Mouse (Mus musculus): ENCODE measurements at regions not wholly inside any gene's neighbourhood (a gene's known extent, or its start where the extent isn't known, plus 50 kb on each side); places are given as distances from the start of the nearest gene placed in this dataset.

DNA sequence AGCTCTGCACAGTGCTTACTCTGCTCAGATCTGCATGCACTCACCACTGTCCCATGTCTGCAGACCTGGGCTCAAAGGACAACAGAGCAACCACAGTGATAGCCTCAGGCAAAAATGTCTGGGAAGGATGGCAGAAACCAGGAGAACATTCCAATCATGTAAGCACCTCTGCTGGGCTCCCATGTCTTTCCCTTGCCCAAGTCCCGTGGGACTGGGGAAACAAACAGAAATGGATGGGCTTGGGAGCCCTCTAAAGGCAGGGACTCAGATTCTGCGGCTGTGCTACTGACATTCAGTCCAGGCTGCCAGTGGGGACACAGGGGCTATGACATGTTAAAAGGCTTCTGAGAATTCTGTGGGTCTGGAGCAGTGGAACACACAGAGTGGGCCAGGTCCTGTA is 128.8 kb upstream of the Dock1 start:
- no peak overlapping the region for H3K9ac ChIP-seq (ENCODE audit: low read length)
- no peaks in the 10 kb centered on the region for H3K36me3 ChIP-seq (ENCODE audit: control insufficient read depth, insufficient read depth, low read length)
- no peaks in the 10 kb centered on the region for H3K27me3 ChIP-seq (ENCODE audit: control insufficient read depth, insufficient read depth, low read length)
- no peaks in the 10 kb centered on the region for H3K9me3 ChIP-seq (ENCODE audit: control insufficient read depth, low read length)
- WGBS: 46% methylated on average over 2 of the region's 2 CpGs
- H3K27ac ChIP-seq (replicated peaks in 1 of 2; ENCODE audit: control insufficient read depth in 1 of 2, insufficient read depth in 1 of 2, low read depth in 2 of 2, low read length in 2 of 2): no peak overlapping the region
- no peak overlapping the region for H3K4me3 ChIP-seq (ENCODE audit: control insufficient read depth in 1 of 2, insufficient read depth in 1 of 2, low read depth in 1 of 2, low read length in 2 of 2)
- ATAC-seq (ENCODE audit: insufficient number of reproducible peaks, insufficient read depth, low FRiP score, low read depth): no peak
- no peaks in the 10 kb centered on the region for H3K4me1 ChIP-seq (ENCODE audit: control insufficient read depth in 2 of 2, insufficient read depth in 2 of 2, low read length in 2 of 2)
- no peak overlapping the region for H3K4me2 ChIP-seq (ENCODE audit: low read length)

DNA sequence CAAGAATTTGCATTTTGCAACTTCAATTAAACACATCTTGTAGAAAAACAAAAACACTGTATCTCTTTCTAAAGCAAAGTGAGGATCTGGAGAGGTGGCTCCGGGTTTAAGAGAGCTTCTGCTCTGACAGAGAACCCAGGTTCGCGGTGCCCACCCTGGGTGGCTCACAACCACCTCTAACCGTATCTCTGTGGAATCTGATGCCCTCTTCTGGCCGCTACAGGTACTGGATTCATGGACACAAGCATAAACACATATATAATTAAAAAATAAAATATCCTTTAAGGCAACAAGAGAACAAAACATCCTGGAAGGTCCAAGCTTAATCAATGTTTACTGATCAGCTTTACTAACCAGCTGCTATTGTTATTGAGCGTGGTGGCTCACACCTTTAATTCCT is 124.3 kb upstream of the Dock1 start:
- Histone ChIP-seq H3K9ac (ENCODE audit: low read length) (no peak overlapping the region), H3K36me3 (ENCODE audit: control insufficient read depth, insufficient read depth, low read length) (no peaks in the 10 kb centered on the region), H3K4me3 (ENCODE audit: control insufficient read depth in 1 of 2, insufficient read depth in 1 of 2, low read depth in 1 of 2, low read length in 2 of 2) (no peak overlapping the region), H3K9me3 (ENCODE audit: control insufficient read depth, low read length) (no peaks in the 10 kb centered on the region), H3K4me2 (ENCODE audit: low read length) (no peak overlapping the region), H3K27me3 (ENCODE audit: control insufficient read depth, insufficient read depth, low read length) (no peaks in the 10 kb centered on the region), H3K27ac (replicated peaks in 1 of 2; ENCODE audit: control insufficient read depth in 1 of 2, insufficient read depth in 1 of 2, low read depth in 2 of 2, low read length in 2 of 2) (no peak overlapping the region), H3K4me1 (ENCODE audit: control insufficient read depth in 2 of 2, insufficient read depth in 2 of 2, low read length in 2 of 2) (peaks cover 3 to 11% of the 10 kb centered on the region in 2 experiments)
- WGBS: 83% methylated on average over 6 of the region's 6 CpGs
- no peak for ATAC-seq (ENCODE audit: insufficient number of reproducible peaks, insufficient read depth, low FRiP score, low read depth)

GRCm38 (mm10) chr7:134549286-134549919 is 121.1 kb upstream of the Dock1 start:
- WGBS: 70% methylated on average over 8 of the region's 8 CpGs
- no peak overlapping the region for H3K4me2 ChIP-seq (ENCODE audit: low read length)
- no peaks in the 10 kb centered on the region for H3K36me3 ChIP-seq (ENCODE audit: control insufficient read depth, insufficient read depth, low read length)
- no peak overlapping the region for H3K9ac ChIP-seq (ENCODE audit: low read length)
- H3K27me3 ChIP-seq (ENCODE audit: control insufficient read depth, insufficient read depth, low read length): no peaks in the 10 kb centered on the region
- no peak for ATAC-seq (ENCODE audit: insufficient number of reproducible peaks, insufficient read depth, low FRiP score, low read depth)
- H3K4me3 ChIP-seq (ENCODE audit: control insufficient read depth in 1 of 2, insufficient read depth in 1 of 2, low read depth in 1 of 2, low read length in 2 of 2): no peak overlapping the region
- H3K27ac ChIP-seq (replicated peaks in 1 of 2; ENCODE audit: control insufficient read depth in 1 of 2, insufficient read depth in 1 of 2, low read depth in 2 of 2, low read length in 2 of 2): no peak overlapping the region
- no peaks in the 10 kb centered on the region for H3K9me3 ChIP-seq (ENCODE audit: control insufficient read depth, low read length)
- H3K4me1 ChIP-seq (ENCODE audit: control insufficient read depth in 2 of 2, insufficient read depth in 2 of 2, low read length in 2 of 2): peaks cover 3 to 16% of the 10 kb centered on the region in 2 experiments

DNA sequence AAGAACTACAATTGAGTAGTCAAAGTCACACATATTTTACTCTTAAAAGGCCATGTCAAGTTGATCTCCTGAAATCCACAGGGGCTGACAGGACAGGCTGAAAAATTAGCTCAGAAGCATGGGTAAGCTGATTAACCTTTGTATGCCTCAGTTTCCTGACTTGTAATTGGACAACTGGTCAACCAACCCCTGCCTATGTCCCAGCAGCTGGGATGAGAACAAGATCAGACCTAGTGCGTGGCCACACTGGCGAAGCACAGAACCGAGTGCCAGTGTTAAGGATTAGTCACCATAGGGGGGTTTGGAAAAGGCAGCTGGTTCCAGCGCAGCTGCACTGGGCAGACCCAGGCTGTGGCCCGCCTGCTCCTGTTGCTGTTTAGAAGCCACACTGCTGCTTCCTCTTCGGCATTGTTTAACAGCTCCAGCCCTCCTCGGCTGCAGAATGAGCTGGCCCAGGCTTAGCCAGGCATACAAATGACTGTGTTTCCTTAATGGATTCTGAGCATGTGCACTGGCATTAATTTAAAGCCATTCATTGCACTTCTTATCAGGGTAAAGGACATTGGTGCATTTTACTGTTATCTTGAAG is 120.1 kb upstream of the Dock1 start:
- no peak overlapping the region for H3K4me3 ChIP-seq (ENCODE audit: control insufficient read depth in 1 of 2, insufficient read depth in 1 of 2, low read depth in 1 of 2, low read length in 2 of 2)
- no peaks in the 10 kb centered on the region for H3K27me3 ChIP-seq (ENCODE audit: control insufficient read depth, insufficient read depth, low read length)
- no peak overlapping the region for H3K9ac ChIP-seq (ENCODE audit: low read length)
- no peaks in the 10 kb centered on the region for H3K36me3 ChIP-seq (ENCODE audit: control insufficient read depth, insufficient read depth, low read length)
- H3K9me3 ChIP-seq (ENCODE audit: control insufficient read depth, low read length): no peaks in the 10 kb centered on the region
- H3K4me2 ChIP-seq (ENCODE audit: low read length): no peak overlapping the region
- H3K27ac ChIP-seq (replicated peaks in 1 of 2; ENCODE audit: control insufficient read depth in 1 of 2, insufficient read depth in 1 of 2, low read depth in 2 of 2, low read length in 2 of 2): 0 out of 4 replicates have a peak overlapping the region, but pooled peaks of 1 of the 2 experiments have one; percentile 16
- 35% methylated on average over 7 of the region's 7 CpGs for WGBS
- no peak for ATAC-seq (ENCODE audit: insufficient number of reproducible peaks, insufficient read depth, low FRiP score, low read depth)
- H3K4me1 ChIP-seq (ENCODE audit: control insufficient read depth in 2 of 2, insufficient read depth in 2 of 2, low read length in 2 of 2): peaks cover 3 to 16% of the 10 kb centered on the region in 2 experiments

DNA sequence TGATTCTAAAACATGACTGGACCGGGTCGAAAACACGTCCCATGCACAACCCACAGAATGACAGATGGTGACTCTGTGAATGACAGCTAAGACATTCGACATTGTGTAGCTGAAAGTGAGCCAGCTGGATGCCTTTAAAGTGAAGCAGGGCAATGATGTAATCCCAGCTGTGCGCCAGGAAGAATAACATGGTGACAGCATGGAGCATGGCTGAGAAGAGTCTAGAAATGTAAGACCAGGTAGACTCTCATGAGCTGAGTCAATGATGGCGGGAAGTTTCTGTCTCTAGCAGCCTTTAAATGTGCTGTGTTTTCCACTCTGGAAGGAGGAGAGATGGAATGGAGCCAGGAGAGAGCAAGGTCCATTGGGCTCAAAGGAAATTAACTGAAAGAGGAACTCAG is 118.4 kb upstream of the Dock1 start:
- H3K27me3 ChIP-seq (ENCODE audit: control insufficient read depth, insufficient read depth, low read length): no peaks in the 10 kb centered on the region
- no peak overlapping the region for H3K9ac ChIP-seq (ENCODE audit: low read length)
- 58% methylated on average over 6 of the region's 6 CpGs for WGBS
- no peak for ATAC-seq (ENCODE audit: insufficient number of reproducible peaks, insufficient read depth, low FRiP score, low read depth)
- H3K4me3 ChIP-seq (ENCODE audit: control insufficient read depth in 1 of 2, insufficient read depth in 1 of 2, low read depth in 1 of 2, low read length in 2 of 2): no peak overlapping the region
- H3K4me1 ChIP-seq (ENCODE audit: control insufficient read depth in 2 of 2, insufficient read depth in 2 of 2, low read length in 2 of 2): peaks cover 3 to 16% of the 10 kb centered on the region in 2 experiments
- H3K4me2 ChIP-seq (ENCODE audit: low read length): no peak overlapping the region
- no peaks in the 10 kb centered on the region for H3K36me3 ChIP-seq (ENCODE audit: control insufficient read depth, insufficient read depth, low read length)
- H3K27ac ChIP-seq (replicated peaks in 1 of 2; ENCODE audit: control insufficient read depth in 1 of 2, insufficient read depth in 1 of 2, low read depth in 2 of 2, low read length in 2 of 2): no peak overlapping the region
- H3K9me3 ChIP-seq (ENCODE audit: control insufficient read depth, low read length): no peaks in the 10 kb centered on the region

DNA sequence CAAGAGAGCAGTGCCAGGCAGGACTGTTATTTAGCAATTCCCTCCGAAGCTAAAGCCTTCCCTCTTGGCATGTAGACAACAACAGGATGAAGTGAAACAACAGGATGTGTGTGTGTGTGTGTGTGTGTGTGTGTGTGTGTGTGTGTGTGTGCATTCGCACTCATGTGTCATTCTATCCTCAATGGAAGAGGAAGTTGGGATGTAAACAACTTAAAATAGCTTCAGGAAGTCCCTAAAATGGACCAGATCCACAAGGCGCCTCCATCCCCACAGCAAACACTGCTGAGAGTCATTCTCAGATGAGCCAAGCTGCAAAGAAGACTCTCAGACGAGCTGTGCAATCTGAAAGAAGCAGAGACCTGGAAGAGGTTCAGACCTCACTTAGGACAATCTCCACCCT is 114.4 kb upstream of the Dock1 start:
- no peak for ATAC-seq (ENCODE audit: insufficient number of reproducible peaks, insufficient read depth, low FRiP score, low read depth)
- Histone ChIP-seq H3K27ac (replicated peaks in 1 of 2; ENCODE audit: control insufficient read depth in 1 of 2, insufficient read depth in 1 of 2, low read depth in 2 of 2, low read length in 2 of 2) (no peak overlapping the region), H3K4me1 (ENCODE audit: control insufficient read depth in 2 of 2, insufficient read depth in 2 of 2, low read length in 2 of 2) (peaks cover 0 to 5% of the 10 kb centered on the region in 2 experiments; a peak in 1 of 4 replicates)

DNA sequence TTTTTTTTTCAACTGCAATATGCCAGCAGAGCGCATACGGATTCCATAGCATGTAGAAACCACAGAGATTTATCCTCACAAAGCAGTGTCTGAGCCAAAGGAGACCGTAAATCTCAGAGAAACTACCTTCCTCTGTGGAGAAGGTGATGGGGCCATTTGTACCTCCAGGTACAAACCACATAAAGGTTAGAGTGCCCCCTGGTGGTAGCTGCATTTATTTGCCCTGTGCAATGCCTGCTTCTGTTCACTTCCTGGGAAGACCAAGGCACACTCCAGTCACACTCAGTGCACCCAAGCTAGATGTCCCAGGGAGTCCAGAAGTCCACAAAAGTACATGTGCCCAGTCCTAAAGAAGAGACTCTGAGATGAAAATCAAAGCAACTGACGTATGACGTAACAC is 104.1 kb upstream of the Dock1 start:
- Histone ChIP-seq H3K27me3 (ENCODE audit: control insufficient read depth, insufficient read depth, low read length) (no peaks in the 10 kb centered on the region), H3K36me3 (ENCODE audit: control insufficient read depth, insufficient read depth, low read length) (no peaks in the 10 kb centered on the region), H3K9ac (ENCODE audit: low read length) (no peak overlapping the region), H3K9me3 (ENCODE audit: control insufficient read depth, low read length) (no peaks in the 10 kb centered on the region), H3K4me1 (ENCODE audit: control insufficient read depth in 2 of 2, insufficient read depth in 2 of 2, low read length in 2 of 2) (no peaks in the 10 kb centered on the region), H3K4me2 (ENCODE audit: low read length) (no peak overlapping the region), H3K27ac (replicated peaks in 1 of 2; ENCODE audit: control insufficient read depth in 1 of 2, insufficient read depth in 1 of 2, low read depth in 2 of 2, low read length in 2 of 2) (no peak overlapping the region), H3K4me3 (ENCODE audit: control insufficient read depth in 1 of 2, insufficient read depth in 1 of 2, low read depth in 1 of 2, low read length in 2 of 2) (no peak overlapping the region)
- WGBS: 79% methylated on average over 5 of the region's 5 CpGs
- ATAC-seq (ENCODE audit: insufficient number of reproducible peaks, insufficient read depth, low FRiP score, low read depth): no peak

More for the DNA sequence above, 114.4 kb upstream of the Dock1 start:
- Histone ChIP-seq H3K9ac (ENCODE audit: low read length) (no peak overlapping the region), H3K4me3 (ENCODE audit: control insufficient read depth in 1 of 2, insufficient read depth in 1 of 2, low read depth in 1 of 2, low read length in 2 of 2) (no peak overlapping the region), H3K4me2 (ENCODE audit: low read length) (no peak overlapping the region), H3K27me3 (ENCODE audit: control insufficient read depth, insufficient read depth, low read length) (no peaks in the 10 kb centered on the region), H3K36me3 (ENCODE audit: control insufficient read depth, insufficient read depth, low read length) (no peaks in the 10 kb centered on the region), H3K9me3 (ENCODE audit: control insufficient read depth, low read length) (peaks cover 6% of the 10 kb centered on the region; the same call in 1 of the 2 replicates)
- 50% methylated on average over 4 of the region's 4 CpGs for WGBS

DNA sequence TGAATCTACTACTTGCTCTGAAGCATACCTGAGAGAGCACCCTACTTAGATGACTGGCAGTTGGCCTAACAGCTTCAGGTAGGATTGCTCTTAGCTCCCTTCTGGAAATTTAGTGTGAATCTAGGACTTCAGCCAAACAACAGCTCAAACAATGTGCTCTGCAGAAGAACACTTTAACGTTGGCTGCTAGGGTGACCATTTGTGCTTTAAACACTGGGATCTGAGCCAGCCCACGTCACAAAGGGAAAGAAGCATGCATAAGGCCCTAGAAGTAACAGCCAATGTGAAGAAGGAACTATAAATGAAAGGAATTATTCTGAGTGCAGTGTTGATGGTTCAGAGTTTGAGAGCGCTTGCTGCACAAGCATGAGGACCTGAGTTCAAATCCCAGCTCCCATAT is 101.2 kb upstream of the Dock1 start:
- Histone ChIP-seq H3K27ac (replicated peaks in 1 of 2; ENCODE audit: control insufficient read depth in 1 of 2, insufficient read depth in 1 of 2, low read depth in 2 of 2, low read length in 2 of 2) (peak overlapping the region in 1 of 2 experiments; percentile 35; a peak in 1 of 4 replicates), H3K4me1 (ENCODE audit: control insufficient read depth in 2 of 2, insufficient read depth in 2 of 2, low read length in 2 of 2) (no peaks in the 10 kb centered on the region)
- ATAC-seq (ENCODE audit: insufficient number of reproducible peaks, insufficient read depth, low FRiP score, low read depth): no peak

More for the DNA sequence above, 101.2 kb upstream of the Dock1 start:
- no peak overlapping the region for H3K4me2 ChIP-seq (ENCODE audit: low read length)
- no peak overlapping the region for H3K9ac ChIP-seq (ENCODE audit: low read length)
- WGBS: 51% methylated on average over 3 of the region's 3 CpGs
- no peaks in the 10 kb centered on the region for H3K9me3 ChIP-seq (ENCODE audit: control insufficient read depth, low read length)
- H3K36me3 ChIP-seq (ENCODE audit: control insufficient read depth, insufficient read depth, low read length): no peaks in the 10 kb centered on the region
- H3K27me3 ChIP-seq (ENCODE audit: control insufficient read depth, insufficient read depth, low read length): no peaks in the 10 kb centered on the region
- H3K4me3 ChIP-seq (ENCODE audit: control insufficient read depth in 1 of 2, insufficient read depth in 1 of 2, low read depth in 1 of 2, low read length in 2 of 2): no peak overlapping the region

All from heart, embryonic 14.5 days (tissue).